Mouse (Mus musculus) limb, embryonic 11.5 days (tissue): Measurements from ENCODE around the gene Zdhhc9. TPM values are rescaled to one million over a fixed set of nuclear protein-coding genes. Genes with fewer than 3 reads are reported as not detected.

Experiments used
- ATAC-seq: fragments of 200-750 bp; cut with Nextera tagmentation; 2 replicates; pipeline ENCODE4 v1.8.0; 2017; ENCODE audit warnings: low read depth; ENCODE audit not compliant: insufficient number of reproducible peaks, low FRiP score, low TSS enrichment
- DNase-seq: peaks from one replicate; pipeline ENCODE4 v3.0.0-alpha.2; 2015; ENCODE audit warnings: low spot score
- H3K27ac ChIP-seq: fragments of 300-500 bp; sonication (generic); replicated peaks from 2 replicates; pipeline ENCODE4 v1.5.1; 2014; ENCODE audit warnings: low read depth, mild to moderate bottlenecking, low read length
- H3K27me3 ChIP-seq: fragments of 300-500 bp; sonication (generic); 2 replicates; pipeline ENCODE4 v1.6.1; 2014; ENCODE audit warnings: mild to moderate bottlenecking, low read length, mixed read lengths; ENCODE audit not compliant: control insufficient read depth, insufficient read depth
- H3K36me3 ChIP-seq: fragments of 300-500 bp; sonication (generic); 2 replicates; pipeline ENCODE4 v1.6.1; 2014; ENCODE audit warnings: mild to moderate bottlenecking, low read length, moderate library complexity, mixed read lengths; ENCODE audit not compliant: control insufficient read depth, insufficient read depth
- H3K4me1 ChIP-seq: fragments of 300-500 bp; sonication (generic); 2 replicates; pipeline ENCODE4 v1.6.1; 2014; ENCODE audit warnings: low read length, mixed read lengths; ENCODE audit not compliant: control insufficient read depth, insufficient read depth
- H3K4me2 ChIP-seq: fragments of 300-500 bp; sonication (generic); 2 replicates; pipeline ENCODE4 v1.6.1; 2014; ENCODE audit warnings: low read depth, mild to moderate bottlenecking, moderate library complexity; ENCODE audit not compliant: severe bottlenecking
- H3K4me3 ChIP-seq: fragments of 300-500 bp; sonication (generic); 2 replicates; pipeline ENCODE4 v1.5.1; 2014; ENCODE audit warnings: low read depth, low read length
- H3K9ac ChIP-seq: fragments of 300-500 bp; sonication (generic); 2 replicates; pipeline ENCODE4 v1.6.1; 2014; ENCODE audit warnings: mild to moderate bottlenecking, low read length
- H3K9me3 ChIP-seq: fragments of 300-500 bp; sonication (generic); 2 replicates; pipeline ENCODE4 v1.6.1; 2016; ENCODE audit warnings: low read length; ENCODE audit not compliant: control insufficient read depth
- WGBS: fragments of 180-500 bp; shearing (Covaris S2); extraction: QIAGEN DNeasy Blood & Tissue Kit; methylation state at CpG from one replicate; pipeline ENCODE4 v1.1.7; 2014; 5-methylcytosine and 5-hydroxymethylcytosine counted together
- polyA plus RNA-seq: library from polyadenylated mRNA; unstranded; fragments of >200 nt; fragmentation: Nextera tagmentation; extraction: Ambion mirVana; gene quantifications from 2 replicates; pipeline ENCODE4 v1.2.1, GENCODE M21; 2014

Gene Zdhhc9
- polyA plus RNA-seq, result 3.6 and 4.3 TPM in 2 replicates

DNA sequence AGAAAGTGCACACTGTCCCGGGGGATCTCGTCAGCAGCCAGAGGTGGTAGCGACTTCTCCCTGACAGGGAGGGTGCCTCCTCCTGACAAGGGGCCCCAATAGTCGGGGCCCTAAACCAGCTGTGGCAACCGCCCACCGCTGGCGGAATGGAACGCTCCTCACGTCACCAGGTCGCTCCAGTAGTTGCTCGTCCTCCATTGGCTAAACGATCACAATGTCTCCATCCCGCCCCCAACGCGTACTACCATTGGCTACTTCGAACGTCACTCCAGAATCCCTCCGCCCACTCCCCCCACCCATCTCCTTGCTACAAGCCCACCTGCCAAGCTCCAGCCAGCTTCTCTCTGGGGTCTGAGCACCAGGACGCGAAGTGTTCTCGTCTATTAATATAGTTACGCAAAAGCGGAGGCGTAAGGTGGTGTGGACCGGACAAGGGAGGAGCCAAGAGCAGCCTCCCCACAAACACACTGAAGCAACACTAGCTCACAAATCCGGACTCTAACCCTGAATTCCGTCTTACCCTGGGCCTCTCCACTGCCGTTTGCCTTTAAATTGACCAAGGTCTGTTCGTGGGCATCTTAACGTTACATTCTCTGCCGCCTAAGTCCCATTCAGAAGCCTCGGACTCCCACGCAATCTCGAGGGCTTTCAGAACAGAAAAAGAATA is at the start of gene Zdhhc9:
Gene Zdhhc9 (minus strand): TSS at position 360 of the 667 bp plus-strand sequence.
- Histone ChIP-seq H3K27ac (no peak within 1 kb of the TSS), H3K4me1 (no peaks in the 10 kb centered on the region), H3K27me3 (no peaks in the 10 kb centered on the region), H3K4me3 (peak within 1 kb of the TSS; percentile 68), H3K9me3 (no peaks in the 10 kb centered on the region), H3K9ac (peak within 1 kb of the TSS; percentile 52), H3K36me3 (no peaks in the 10 kb centered on the region), H3K4me2 (peak within 1 kb of the TSS; percentile 47)
- DNase-seq (peak; percentile 88), ATAC-seq (peak; percentile 98)
- WGBS, result 17% methylated on average over 34 of the region's 34 CpGs

DNA sequence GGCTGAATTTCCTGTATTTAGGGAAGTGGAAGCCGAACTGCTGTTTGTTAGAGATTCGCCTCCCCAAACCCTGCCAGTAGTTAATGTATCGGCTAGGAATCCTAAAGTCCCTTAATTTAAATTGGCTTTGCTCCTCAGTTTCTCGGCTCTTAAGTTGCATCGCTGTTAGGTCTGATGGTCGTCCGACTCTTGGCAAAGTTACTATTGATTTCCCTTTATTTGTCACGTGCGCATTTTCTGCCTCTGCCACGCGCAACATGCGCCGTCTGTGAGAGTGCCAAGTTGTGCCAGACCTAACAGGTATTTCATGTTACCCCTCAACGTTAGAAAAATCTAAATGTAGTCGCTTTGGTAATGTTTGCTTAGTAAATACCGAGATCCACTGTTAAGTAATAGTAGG is 48.3 kb upstream of the Zdhhc9 start:
- no peaks in the 10 kb centered on the region for H3K36me3 ChIP-seq
- H3K27ac ChIP-seq, result no peak overlapping the region
- ATAC-seq (no peak), DNase-seq (no peak)
- peak overlapping the region; percentile 45 for H3K4me3 ChIP-seq
- no peaks in the 10 kb centered on the region for H3K27me3 ChIP-seq
- 0 out of 2 replicates have a peak overlapping the region, but pooled peaks have one; percentile 40 for H3K9ac ChIP-seq
- H3K9me3 ChIP-seq, result no peaks in the 10 kb centered on the region
- H3K4me2 ChIP-seq, result peak overlapping the region; percentile 46
- no peaks in the 10 kb centered on the region for H3K4me1 ChIP-seq
- WGBS, result 15% methylated on average over 16 of the region's 16 CpGs

DNA sequence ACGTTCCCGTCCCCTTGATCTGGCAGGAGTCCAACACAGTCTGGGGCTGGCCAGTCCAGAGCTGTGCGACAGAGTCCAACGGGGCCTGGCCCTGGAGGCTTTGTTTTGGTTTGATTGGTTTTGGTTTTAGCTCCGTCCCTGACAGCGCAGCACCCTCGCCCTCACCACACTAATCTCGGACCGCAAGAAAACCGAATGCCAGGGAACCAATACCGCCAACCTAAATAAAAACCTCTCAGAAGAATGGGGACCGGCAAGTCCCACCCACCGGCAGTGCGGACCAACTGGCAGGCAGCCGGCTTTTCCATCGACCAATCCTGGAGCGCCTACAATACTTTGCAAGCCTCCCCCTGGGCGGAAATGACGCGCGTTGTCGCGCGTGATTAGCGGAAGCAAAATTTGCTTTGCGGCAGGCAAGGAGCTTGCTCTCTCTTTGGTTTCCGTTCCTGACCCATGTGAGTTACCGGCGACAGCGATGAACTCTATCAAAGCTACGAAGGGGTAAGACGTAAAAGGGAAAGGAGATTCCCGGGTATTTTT is 47.9 kb upstream of the Zdhhc9 start, which contains the start of gene Utp14a:
Gene Utp14a (plus strand): TSS at position 395 of the 540 bp plus-strand sequence.
- H3K4me1 ChIP-seq, result no peaks in the 10 kb centered on the region
- peak within 1 kb of the TSS; percentile 51; the same call in 1 of the 2 replicates for H3K27ac ChIP-seq
- WGBS, result 11% methylated on average over 33 of the region's 33 CpGs
- no peaks in the 10 kb centered on the region for H3K9me3 ChIP-seq
- ATAC-seq (peak; percentile 99), DNase-seq (peak; percentile 89)
- no peaks in the 10 kb centered on the region for H3K27me3 ChIP-seq
- peak within 1 kb of the TSS; percentile 45 for H3K4me3 ChIP-seq
- peak within 1 kb of the TSS; percentile 46 for H3K4me2 ChIP-seq
- peak within 1 kb of the TSS; percentile 40 for H3K9ac ChIP-seq
- H3K36me3 ChIP-seq, result no peaks in the 10 kb centered on the region

DNA sequence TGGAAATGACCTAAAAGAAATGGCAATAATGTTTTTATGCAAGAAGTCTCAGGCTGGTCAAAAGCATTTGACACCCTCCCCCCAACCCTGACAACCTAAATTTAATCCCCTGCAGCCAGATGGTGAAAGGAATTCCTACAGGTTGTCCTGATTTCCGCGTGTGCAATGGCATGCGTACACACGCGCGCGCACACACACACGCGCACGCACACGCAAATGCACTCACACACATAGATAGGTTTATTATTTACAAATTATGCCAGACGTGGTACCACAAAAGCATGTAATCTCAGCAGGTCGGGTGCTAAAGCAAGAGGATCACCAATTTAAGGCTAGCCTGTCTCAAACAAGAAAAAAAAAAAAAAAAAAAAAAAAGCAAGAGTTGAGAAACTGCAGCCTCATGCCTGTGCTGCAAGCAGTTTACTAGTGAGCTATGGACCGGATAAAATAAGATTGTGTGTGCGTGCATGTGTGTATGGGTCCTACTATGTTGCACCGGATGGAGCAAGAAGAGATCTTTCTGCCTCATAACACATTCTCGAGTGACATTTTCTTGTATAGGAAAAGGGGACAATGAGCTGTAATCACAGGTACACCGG is 47.3 kb upstream of the Zdhhc9 start:
- Histone ChIP-seq H3K36me3 (no peaks in the 10 kb centered on the region), H3K9ac (peak overlapping the region; percentile 40), H3K4me2 (peak overlapping the region; percentile 40), H3K27ac (peak overlapping the region; percentile 51; the same call in 1 of the 2 replicates), H3K4me1 (no peaks in the 10 kb centered on the region), H3K9me3 (no peaks in the 10 kb centered on the region), H3K27me3 (no peaks in the 10 kb centered on the region), H3K4me3 (peak overlapping the region; percentile 45)
- 18% methylated on average over 18 of the region's 18 CpGs for WGBS
- DNase-seq (peak; percentile 30), ATAC-seq (peak; percentile 32; the same call in 1 of the 2 replicates)

DNA sequence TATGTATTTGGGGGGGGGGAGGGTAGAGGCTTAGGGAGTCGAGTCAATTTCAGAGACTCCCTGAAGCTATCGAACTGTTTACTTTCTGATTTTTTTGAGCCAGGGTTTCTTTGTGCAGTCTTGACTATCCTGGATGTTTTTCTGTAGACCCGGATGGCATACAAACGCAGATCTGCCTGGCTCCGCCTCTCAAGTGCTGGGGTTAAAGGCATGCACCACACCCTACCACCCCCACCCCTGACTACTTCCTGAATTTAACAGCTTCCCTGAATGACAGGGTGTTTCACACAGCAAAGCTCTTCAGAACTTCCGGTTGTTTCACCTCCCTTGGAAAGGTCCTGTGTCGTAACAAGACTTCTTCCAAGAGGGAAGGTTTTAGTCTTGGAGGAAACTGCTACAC is 25.7 kb upstream of the Zdhhc9 start:
- H3K4me2 ChIP-seq, result no peak overlapping the region
- DNase-seq, result no peak
- H3K27ac ChIP-seq, result no peak overlapping the region
- no peaks in the 10 kb centered on the region for H3K36me3 ChIP-seq
- H3K27me3 ChIP-seq, result no peaks in the 10 kb centered on the region
- no peak overlapping the region for H3K9ac ChIP-seq
- 66% methylated on average over 7 of the region's 7 CpGs for WGBS
- H3K9me3 ChIP-seq, result no peaks in the 10 kb centered on the region
- no peak for ATAC-seq
- no peak overlapping the region for H3K4me3 ChIP-seq
- H3K4me1 ChIP-seq, result no peaks in the 10 kb centered on the region

DNA sequence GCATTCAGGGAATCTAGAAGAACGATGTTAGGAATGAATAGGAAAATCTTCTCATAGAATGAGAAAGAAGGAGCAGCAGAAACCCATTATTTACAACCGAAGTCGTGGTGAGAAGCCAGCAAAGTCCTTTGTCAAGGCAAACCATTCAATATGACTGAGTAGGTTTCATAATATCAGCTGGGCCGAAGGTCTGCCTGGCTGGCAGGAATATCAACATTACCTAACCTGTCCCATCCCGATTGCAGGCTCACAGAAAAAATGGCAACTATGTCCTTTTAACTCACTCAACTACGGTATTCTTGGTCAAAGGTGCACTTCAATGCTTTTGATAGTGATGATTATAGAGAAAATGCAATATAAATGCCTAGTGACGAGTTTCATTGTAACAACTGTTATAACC is 17.5 kb upstream of the Zdhhc9 start:
- H3K4me1 ChIP-seq, result no peaks in the 10 kb centered on the region
- DNase-seq (no peak), ATAC-seq (no peak)
- WGBS, result 86% methylated on average over 7 of the region's 7 CpGs
- H3K9me3 ChIP-seq, result no peaks in the 10 kb centered on the region
- H3K9ac ChIP-seq, result no peak overlapping the region
- H3K27ac ChIP-seq, result no peak overlapping the region
- H3K4me3 ChIP-seq, result no peak overlapping the region
- H3K36me3 ChIP-seq, result no peaks in the 10 kb centered on the region
- H3K4me2 ChIP-seq, result no peak overlapping the region
- H3K27me3 ChIP-seq, result no peaks in the 10 kb centered on the region

DNA sequence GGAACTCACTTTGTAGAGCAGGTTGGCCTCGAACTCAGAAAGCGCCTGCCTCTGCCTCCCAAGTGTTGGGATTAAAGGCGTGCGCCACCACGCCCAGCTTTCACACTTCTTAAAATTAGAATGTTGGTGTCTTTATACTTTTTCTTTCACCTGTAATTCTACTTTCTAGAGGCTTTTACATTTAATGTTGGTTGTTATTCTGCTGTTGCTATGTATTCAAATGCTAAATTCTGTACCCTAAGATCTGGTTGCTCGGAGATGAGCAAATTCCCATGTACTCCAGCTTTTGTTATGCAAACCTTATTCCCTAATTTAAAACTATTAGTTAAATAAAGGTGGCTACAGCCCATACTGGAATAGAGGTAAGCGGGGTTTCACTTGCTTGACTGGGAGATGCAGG is 14.0 kb upstream of the Zdhhc9 start:
- H3K27me3 ChIP-seq, result no peaks in the 10 kb centered on the region
- ATAC-seq (no peak), DNase-seq (no peak)
- no peak overlapping the region for H3K4me3 ChIP-seq
- H3K4me2 ChIP-seq, result no peak overlapping the region
- H3K27ac ChIP-seq, result no peak overlapping the region
- no peaks in the 10 kb centered on the region for H3K9me3 ChIP-seq
- 81% methylated on average over 7 of the region's 7 CpGs for WGBS
- H3K4me1 ChIP-seq, result no peaks in the 10 kb centered on the region
- no peak overlapping the region for H3K9ac ChIP-seq
- H3K36me3 ChIP-seq, result no peaks in the 10 kb centered on the region

DNA sequence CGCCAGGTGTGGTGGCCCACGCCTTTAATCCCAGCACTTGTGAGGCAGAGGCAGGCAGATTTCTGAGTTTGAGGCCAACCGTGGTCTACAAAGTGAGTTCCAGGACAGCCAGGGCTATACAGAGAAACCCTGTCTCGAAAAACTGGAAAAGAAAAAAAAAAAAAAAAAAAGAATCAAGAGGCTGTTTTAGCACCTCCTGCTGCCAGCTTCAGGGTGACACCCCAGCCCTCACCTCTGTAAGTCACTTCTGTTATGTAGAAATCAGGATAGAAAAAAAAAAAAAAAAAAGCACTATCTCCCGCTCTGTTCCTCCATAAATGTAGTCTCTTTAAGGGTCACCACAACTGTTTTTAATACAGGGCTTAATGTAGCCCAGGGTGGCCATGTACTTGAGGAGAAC is 10.8 kb upstream of the Zdhhc9 start:
- Histone ChIP-seq H3K9ac (no peak overlapping the region), H3K9me3 (no peaks in the 10 kb centered on the region), H3K4me3 (no peak overlapping the region), H3K27ac (no peak overlapping the region), H3K36me3 (no peaks in the 10 kb centered on the region), H3K4me1 (no peaks in the 10 kb centered on the region), H3K27me3 (no peaks in the 10 kb centered on the region), H3K4me2 (no peak overlapping the region)
- ATAC-seq (no peak), DNase-seq (no peak)
- WGBS, result 84% methylated on average over 5 of the region's 5 CpGs
